Mouse (Mus musculus): ENCODE measurements around the gene Wdfy3.

DNA sequence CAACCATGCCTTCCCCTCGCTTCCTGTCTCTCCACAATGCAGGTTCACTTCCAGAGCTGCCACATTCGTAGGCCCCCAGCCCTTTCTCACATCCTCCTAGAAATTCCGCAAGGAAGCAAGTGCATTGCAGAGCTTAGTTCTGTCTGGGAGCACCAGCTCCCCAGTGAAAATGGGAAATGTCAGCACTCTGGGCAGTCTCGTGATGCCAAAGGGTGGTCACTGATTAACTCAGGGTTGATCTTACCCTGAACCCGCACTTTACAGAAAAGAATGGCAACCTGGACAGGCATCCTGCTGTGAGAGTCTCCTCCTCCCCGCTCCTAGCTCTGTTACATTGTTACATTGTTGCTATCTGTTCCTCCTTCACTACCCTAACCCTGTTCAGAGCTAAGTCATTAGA lies 16.8 kb downstream of the Wdfy3 start:
- TF ChIP-seq CTCF (IDR thresholded peaks at IDR 0.05) (no peak), EP300 (IDR thresholded peaks at IDR 0.05) (no peak)

All from lung, postnatal 0 days (tissue).